Mouse (Mus musculus) small intestine, adult 2 months (tissue): ENCODE measurements around the gene Tgfa. TPM values are rescaled to one million over a fixed set of nuclear protein-coding genes. Genes with fewer than 3 reads are reported as not detected.
A peak's percentile ranks its signal among the peaks of the same experiment; 100 is the strongest.

ENCODE experiments used
- H3K27ac ChIP-seq: fragments of 200-500 bp; 2 replicates; pipeline ENCODE4 v1.5.1; 2012; ENCODE audit warnings: low read depth, low read length, control low read depth, inconsistent platforms; ENCODE audit not compliant: insufficient read depth
- H3K27me3 ChIP-seq: fragments of 200-500 bp; 2 replicates; pipeline ENCODE4 v1.6.1; 2012; ENCODE audit warnings: mild to moderate bottlenecking, moderate library complexity, low read length, inconsistent platforms; ENCODE audit not compliant: control insufficient read depth, insufficient read depth
- H3K36me3 ChIP-seq: fragments of 200-500 bp; 2 replicates; pipeline ENCODE4 v1.6.1; 2012; ENCODE audit warnings: mild to moderate bottlenecking, low read length, control low read depth, inconsistent platforms; ENCODE audit not compliant: control insufficient read depth, insufficient read depth
- H3K4me1 ChIP-seq: fragments of 200-500 bp; 2 replicates; pipeline ENCODE4 v1.6.1; 2012; ENCODE audit warnings: low read length, inconsistent platforms, mixed read lengths; ENCODE audit not compliant: control insufficient read depth, insufficient read depth, insufficient read length
- H3K4me3 ChIP-seq: fragments of 200-500 bp; 2 replicates; pipeline ENCODE4 v1.5.1; 2012; ENCODE audit warnings: low read depth, mild to moderate bottlenecking, control low read depth, inconsistent platforms, low read length, moderate library complexity
- CTCF ChIP-seq: fragments of 200-500 bp; IDR thresholded peaks from 2 replicates; pipeline ENCODE4 v1.5.1; 2012; ENCODE audit warnings: low read depth, mild to moderate bottlenecking, control low read depth, inconsistent platforms, low read length, moderate library complexity, mixed read lengths; ENCODE audit not compliant: insufficient replicate concordance, insufficient read length; ENCODE audit errors: extremely low read depth
- POLR2A ChIP-seq: fragments of 200-500 bp; IDR thresholded peaks from 2 replicates; pipeline ENCODE4 v1.6.1; 2012; ENCODE audit warnings: low read depth, mild to moderate bottlenecking, control low read depth, inconsistent platforms, low read length, moderate library complexity
- WGBS: fragments of 180-500 bp; shearing (Covaris S2); methylation state at CpG from one replicate; pipeline ENCODE4 v1.1.7; 2018; 5-methylcytosine and 5-hydroxymethylcytosine counted together
- polyA plus RNA-seq: library from polyadenylated mRNA; depleted of rRNA; stranded (reverse); fragments of >200 nt; gene quantifications from 2 replicates; pipeline ENCODE4 v1.2.3, GENCODE M21; 2012

Gene Tgfa
- polyA plus RNA-seq, 1 experiment: 26.8 TPM

- Histone ChIP-seq H3K27me3 (no peaks in the 10 kb centered on the region), H3K4me1 (no peaks in the 10 kb centered on the region), H3K4me3 (no peak overlapping the region), H3K36me3 (no peaks in the 10 kb centered on the region), H3K27ac (no peak overlapping the region)
- TF ChIP-seq POLR2A: no peak
- 41% methylated on average over 11 of the region's 11 CpGs for WGBS
Observed at GRCm38 (mm10) chr6:86188741-86189480, 6.1 kb upstream of the Tgfa start.

- H3K27ac ChIP-seq: no peak overlapping the region
- no peaks in the 10 kb centered on the region for H3K27me3 ChIP-seq
- 91% methylated on average over 3 of the region's 3 CpGs for WGBS
- no peak overlapping the region for H3K4me3 ChIP-seq
- H3K4me1 ChIP-seq: peaks cover 4% of the 10 kb centered on the region; the same call in 1 of the 2 replicates
- H3K36me3 ChIP-seq: no peaks in the 10 kb centered on the region
- TF ChIP-seq POLR2A: no peak
- no peak for TF ChIP-seq CTCF
Observed at GRCm38 (mm10) chr6:86190622-86191021, 4.4 kb upstream of the Tgfa start.

GRCm38 (mm10) chr6:86192978-86193377, 2.0 kb upstream of the Tgfa start:
- peaks cover 4% of the 10 kb centered on the region; the same call in 1 of the 2 replicates for H3K4me1 ChIP-seq
- H3K36me3 ChIP-seq: no peaks in the 10 kb centered on the region
- WGBS: 74% methylated on average over 3 of the region's 3 CpGs
- TF ChIP-seq CTCF (no peak), POLR2A (no peak)
- H3K27ac ChIP-seq: no peak overlapping the region
- no peak overlapping the region for H3K4me3 ChIP-seq
- H3K27me3 ChIP-seq: no peaks in the 10 kb centered on the region

GRCm38 (mm10) chr6:86193879-86194278, 1.1 kb upstream of the Tgfa start:
- no peaks in the 10 kb centered on the region for H3K27me3 ChIP-seq
- no peak overlapping the region for H3K27ac ChIP-seq
- peaks cover 4% of the 10 kb centered on the region; the same call in 1 of the 2 replicates for H3K4me1 ChIP-seq
- no peaks in the 10 kb centered on the region for H3K36me3 ChIP-seq
- peak; percentile 75; the same call in 1 of the 2 replicates for TF ChIP-seq CTCF
- TF ChIP-seq POLR2A: no peak
- WGBS: 45% methylated on average over 5 of the region's 5 CpGs
- no peak overlapping the region for H3K4me3 ChIP-seq

- no peaks in the 10 kb centered on the region for H3K36me3 ChIP-seq
- WGBS: 11% methylated on average over 14 of the region's 14 CpGs
- TF ChIP-seq POLR2A (no peak), CTCF (no peak)
Observed at GRCm38 (mm10) chr6:86196034-86196433, 1.0 kb downstream of the Tgfa start.

GRCm38 (mm10) chr6:86197150-86197862, 2.3 kb downstream of the Tgfa start:
- no peak overlapping the region for H3K4me3 ChIP-seq
- peaks cover 4% of the 10 kb centered on the region; the same call in 1 of the 2 replicates for H3K4me1 ChIP-seq
- TF ChIP-seq POLR2A (no peak), CTCF (no peak)
- H3K36me3 ChIP-seq: no peaks in the 10 kb centered on the region
- H3K27me3 ChIP-seq: no peaks in the 10 kb centered on the region
- WGBS: 54% methylated on average over 11 of the region's 11 CpGs
- no peak overlapping the region for H3K27ac ChIP-seq

More at GRCm38 (mm10) chr6:86196034-86196433, 1.0 kb downstream of the Tgfa start:
- Histone ChIP-seq H3K4me1 (peaks cover 4% of the 10 kb centered on the region; the same call in 1 of the 2 replicates), H3K27me3 (no peaks in the 10 kb centered on the region), H3K27ac (no peak overlapping the region), H3K4me3 (peak overlapping the region; percentile 97)

GRCm38 (mm10) chr6:86200934-86201333, 5.9 kb downstream of the Tgfa start:
- H3K27me3 ChIP-seq: no peaks in the 10 kb centered on the region
- TF ChIP-seq POLR2A (no peak), CTCF (no peak)
- H3K36me3 ChIP-seq: no peaks in the 10 kb centered on the region
- 70% methylated on average over 5 of the region's 5 CpGs for WGBS
- no peaks in the 10 kb centered on the region for H3K4me1 ChIP-seq
- H3K27ac ChIP-seq: no peak overlapping the region
- no peak overlapping the region for H3K4me3 ChIP-seq
